Mouse (Mus musculus): ENCODE measurements around the gene Btbd2. TPM values are rescaled to one million over a fixed set of nuclear protein-coding genes. Genes with fewer than 3 reads are reported as not detected.
"Not testable (repeated sequence)": the region's sequence is repeated elsewhere in the genome, so short reads cannot be mapped to it uniquely, and the experiment has no call there.

The Btbd2 gene
- polyA plus RNA-seq, 2 experiments from 2014 or later, result 7.2 to 7.3 TPM

DNA sequence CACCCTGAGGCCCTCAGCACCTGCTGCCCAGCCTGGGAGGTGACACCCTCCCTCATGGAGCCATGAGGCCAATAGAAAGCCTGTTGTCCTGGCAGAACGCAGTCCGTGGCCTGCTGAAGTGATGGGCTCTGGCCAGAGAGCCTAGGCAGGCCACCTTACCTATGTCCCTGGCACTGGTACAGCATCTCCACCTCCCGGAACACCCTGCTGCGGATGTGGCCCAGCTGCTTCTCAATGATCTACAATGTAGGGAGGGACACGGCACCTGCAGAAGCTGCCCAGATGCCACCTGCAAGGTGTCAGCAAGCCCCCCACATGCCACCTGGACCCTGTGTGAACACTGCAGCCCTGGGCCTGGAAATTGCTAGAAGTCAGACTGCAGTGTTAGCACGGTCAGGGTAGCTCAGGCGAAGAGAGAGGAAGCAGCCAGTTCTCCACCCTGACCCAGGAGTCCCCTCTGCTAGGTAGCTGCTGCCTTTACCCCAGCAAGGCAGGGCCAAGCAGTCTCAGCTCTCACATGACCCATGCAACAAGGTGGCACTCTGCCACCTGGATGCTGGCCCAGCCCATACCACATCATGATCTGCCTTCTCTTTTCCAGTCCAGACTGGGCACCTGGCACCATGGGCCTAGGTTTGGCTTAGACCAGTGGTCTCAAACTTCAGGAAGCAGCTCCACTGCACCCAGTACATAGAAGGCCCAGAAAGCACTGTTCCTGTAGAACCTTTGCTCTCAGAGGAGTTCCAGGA lies 13.0 kb upstream of the Btbd2 start:
- ATAC-seq, result no peak

DNA sequence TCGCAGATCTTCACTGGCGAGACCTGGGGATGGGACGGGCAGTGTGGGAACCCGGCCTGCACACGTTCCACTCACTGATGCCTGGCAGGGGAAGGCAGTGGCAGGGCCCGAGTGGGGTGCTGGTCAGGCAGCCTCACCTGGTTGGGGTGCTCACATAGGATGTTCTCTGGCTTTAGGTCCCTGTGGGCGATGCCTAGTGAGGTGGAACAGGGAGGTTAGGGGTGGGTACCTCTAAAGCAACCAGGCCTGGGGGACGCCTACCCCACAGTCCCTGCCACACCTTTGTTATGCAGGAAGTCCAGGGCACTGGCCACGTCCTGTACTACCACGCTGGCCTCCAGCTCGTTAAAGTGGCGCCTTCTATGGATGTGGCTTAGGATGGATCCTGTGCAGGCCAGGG lies 12.1 kb upstream of the Btbd2 start:
- no peak for ATAC-seq

DNA sequence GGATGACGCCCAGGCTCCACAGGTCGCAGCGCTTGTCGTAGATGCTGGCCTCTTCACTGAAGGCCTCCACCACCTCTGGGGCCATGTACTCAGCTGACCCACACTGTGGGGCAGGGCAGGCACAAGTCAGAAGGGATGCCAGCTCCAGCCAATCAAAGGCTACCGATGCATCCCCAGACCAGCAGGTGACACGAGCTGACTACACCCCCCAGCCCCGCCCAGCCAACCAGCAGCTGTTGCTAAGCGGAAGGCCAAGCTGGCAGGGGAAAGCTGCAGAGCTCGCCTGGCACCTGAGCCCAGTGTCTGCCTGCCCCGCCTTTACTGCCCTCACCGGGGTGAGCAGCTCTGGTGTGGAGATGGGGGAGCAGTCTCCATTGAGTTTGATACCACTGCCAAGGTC lies 11.7 kb upstream of the Btbd2 start:
- ATAC-seq, result no peak

DNA sequence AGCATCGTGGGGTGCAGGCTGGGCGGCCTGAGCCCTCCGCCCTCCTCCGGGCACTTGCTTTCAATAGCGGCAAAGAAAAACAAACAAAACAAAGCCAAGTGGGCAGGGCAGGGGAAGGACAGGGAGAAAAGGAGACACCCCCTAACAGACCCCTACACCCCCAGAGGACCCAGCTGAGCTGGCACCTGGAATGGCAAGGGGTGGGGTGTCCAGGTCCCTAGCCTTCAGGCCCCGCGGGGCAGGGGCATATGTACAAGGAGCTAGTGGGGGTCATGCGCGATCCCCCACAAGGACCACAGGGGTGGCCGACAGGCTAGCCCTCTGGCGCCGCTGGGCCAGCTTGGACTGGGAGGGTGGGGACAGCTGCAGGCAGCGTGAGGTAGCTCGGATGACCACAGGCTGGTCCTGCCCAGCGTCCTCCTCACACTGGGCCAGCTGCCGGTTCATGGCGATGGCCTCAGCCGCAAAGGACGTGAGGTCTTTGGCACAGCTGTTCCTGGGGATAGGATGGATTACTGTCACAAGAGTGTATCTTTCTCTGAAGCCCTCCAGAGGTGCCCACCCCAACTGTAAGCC lies 10.1 kb upstream of the Btbd2 start:
- ATAC-seq, result no peak

DNA sequence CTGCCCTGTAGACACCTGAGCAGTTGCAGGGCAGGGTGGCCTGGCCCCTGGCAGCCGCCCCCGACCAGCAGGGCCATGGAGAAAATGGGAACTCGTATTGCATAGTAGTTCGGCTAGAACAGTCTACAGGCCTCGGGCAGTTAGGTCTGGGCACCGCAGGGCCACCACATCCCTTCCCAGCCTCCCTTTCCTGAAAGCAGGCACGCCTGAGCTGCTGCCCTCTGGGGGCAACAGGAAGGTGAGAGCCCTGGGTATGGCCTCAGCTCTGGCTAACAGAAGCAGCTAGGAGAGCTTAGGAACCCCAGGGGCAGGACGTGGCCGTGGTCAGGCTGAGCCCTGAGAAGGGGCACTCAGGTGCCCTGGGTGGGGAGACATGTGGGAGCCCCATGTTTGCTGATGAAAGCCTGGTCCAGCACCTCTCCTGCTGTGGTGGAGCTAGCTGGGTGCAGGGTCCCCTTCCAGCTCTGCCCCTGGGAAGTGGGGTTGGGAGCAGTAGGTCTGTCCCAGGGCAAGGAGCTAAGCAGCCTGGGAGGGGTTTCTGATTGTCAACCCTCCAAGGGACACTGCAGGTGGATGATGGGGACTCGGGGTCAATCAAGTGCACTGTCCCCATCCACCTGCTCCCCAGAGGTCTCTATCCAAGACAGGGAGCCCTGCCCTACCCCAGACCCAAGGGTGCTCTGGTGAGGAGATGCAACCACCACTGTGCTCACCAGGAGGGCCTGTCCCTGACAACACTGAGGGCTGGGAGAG lies 9.3 kb upstream of the Btbd2 start:
- ATAC-seq, result no peak

DNA sequence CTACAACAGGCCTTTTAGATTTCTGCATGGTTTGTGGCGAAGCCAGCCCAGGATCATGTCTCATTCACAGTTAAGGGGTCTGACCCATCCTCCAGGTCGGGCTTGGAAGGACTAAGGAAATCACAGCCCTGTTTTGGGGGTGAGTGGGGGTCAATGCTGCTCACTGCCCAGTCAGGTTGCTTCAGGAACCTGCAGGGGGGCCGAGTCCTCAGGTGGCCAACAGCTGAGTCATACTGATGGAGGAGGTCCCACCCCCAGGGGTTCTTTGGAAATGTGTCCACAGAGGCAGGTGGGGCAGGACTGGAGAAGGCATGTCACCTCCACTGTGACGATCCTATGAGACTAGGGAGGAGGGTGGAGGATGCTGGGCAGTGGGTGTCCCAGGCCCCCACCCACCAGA lies 8.6 kb upstream of the Btbd2 start:
- ATAC-seq, result no peak

DNA sequence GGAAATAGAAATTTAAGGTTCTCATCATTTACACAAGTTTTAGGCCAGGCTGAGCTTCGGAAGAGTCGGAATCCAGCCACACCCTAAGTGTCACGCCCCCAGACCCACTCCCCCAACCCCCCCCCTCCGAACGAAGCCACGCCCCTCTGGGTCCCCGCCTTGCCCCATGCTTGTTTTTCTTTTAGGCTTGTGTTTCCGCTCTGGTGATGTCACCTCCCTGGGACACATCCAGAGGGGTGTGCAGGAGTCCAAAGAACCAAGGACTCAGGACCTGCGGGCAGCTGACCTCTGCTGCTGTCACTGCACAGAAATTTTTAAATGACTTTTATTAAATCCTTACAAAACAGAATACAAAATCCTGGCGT lies 8.1 kb upstream of the Btbd2 start:
- ATAC-seq, result peak; percentile 47

DNA sequence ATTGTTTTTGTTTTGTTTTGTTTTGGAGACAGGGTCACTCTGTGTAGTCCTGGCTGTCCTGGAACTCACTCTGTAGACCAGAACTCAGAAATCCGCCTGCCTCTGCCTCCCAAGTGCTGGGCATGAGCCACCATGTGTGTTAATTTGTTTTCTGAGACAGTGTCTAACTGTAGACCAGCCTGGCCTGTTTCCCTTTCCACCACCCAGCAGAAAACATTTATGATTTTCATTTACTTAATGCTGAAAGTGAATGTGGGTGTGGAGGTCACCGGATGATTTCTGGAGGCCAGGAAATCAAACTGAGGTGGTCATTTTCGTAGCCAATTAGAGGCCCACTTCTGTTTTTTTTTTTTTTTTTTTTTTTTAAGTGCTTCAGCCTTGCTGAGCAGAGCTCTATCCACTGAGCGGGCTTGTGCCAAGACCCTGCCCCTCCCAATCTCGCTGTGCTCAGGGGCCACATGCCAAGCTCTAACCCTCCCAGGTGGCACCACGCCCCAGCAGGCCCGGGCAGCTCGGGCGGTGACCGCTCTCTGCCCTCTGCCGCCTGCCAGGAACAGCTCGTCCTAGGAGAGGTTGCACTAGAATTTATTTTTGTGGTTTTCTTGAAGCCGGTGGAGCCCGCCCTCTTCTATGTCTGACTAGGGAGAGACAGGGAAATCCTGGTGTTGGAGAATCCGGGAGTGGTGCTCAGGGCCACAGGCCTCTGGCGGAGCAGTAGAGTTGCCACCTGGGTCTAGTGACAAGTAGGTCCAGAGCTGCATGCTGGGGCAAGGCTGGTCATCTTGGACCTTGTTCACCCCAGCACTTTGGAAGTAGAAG lies 7.5 kb upstream of the Btbd2 start:
- ATAC-seq, result peak; percentile 40

DNA sequence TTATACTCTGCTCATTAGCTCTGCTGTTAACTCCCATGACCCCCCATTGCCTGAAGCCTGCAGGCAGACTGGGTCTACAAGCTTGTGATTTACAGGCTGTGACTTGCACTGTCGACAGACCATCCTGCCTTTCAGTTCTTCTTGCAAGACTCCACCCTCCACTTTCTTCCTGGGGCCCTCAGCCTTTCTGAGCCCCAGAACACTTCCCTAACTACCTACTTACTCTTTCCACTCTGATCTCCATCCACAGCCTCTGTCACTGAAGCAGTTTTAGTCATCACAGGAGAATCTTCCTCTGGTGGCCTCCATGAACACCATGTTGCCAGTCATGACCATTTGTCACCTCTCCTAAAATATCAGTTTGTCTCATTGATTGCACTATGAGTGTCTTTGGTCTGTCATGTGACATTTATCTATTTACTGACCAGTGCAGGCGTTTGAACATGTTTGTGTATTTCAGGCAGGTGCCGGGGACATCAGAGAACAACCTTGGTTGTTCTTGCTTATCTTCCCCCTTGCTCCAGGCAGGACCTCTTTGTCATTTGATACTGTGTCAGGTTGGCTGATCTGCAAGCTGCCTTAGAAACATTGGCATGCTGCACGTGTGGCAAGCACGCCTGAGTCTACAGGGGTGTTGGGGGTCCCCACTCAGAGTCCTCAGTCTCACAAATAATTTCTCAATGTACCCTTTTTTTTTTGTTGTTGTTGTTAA lies 6.8 kb upstream of the Btbd2 start:
- ATAC-seq, result no peak

DNA sequence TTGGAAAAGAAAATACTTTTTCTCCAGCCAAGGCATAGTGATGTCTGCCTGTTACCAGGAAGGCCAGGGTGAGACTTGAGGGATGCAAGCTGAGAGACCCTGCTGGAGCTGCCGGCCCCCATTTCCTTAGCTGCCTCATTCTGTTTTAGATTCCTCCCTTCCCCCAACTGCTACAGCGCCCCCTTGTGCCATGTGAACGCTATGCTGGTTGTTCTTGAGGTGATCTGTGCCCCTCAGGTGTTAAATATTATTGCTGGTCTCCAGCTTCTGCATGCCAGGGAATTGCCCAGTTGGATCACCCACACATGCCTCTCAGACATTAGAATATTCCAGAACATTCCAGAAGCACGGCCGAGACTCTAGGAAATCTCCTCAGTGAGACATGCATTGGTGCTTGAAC lies 4.3 kb upstream of the Btbd2 start:
- no peak for ATAC-seq

DNA sequence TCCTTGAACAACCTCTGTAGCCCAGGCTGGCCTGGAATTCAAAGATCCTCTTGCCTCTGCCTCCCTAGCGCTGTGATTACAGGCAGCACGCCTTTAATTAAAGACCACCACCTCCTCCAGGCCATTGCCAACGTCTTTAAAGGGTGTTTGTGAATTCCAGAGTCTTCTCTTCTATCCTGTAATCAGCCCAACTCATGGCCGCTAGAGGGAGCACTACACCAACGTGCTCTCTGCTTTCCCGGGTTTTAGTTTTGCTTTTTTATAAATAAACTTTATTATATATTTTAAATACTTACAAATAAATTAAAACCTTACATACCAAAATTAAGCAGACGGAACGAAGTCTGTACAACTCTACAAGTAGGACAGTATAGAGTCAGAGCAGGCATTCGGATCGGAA lies 2.3 kb upstream of the Btbd2 start:
- peak; percentile 28 for ATAC-seq

DNA sequence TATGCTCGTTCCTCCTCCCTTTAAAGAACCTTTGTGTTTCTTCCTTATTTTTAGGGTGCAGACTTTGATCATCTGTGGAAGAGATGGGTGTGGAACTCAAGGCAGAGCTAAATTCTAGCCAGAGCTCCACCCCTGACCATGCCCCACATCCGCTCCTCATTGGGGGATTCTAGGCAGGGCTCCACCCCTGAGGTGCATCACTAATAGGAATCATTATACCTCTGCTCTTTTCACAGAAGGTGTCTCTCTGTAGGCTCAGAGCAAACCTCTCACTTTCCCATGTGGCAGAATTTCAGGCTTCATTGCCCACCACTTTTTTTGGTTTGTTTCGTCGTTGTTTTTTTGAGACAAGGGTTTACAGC lies 2.0 kb upstream of the Btbd2 start:
- peak; percentile 68 for ATAC-seq

DNA sequence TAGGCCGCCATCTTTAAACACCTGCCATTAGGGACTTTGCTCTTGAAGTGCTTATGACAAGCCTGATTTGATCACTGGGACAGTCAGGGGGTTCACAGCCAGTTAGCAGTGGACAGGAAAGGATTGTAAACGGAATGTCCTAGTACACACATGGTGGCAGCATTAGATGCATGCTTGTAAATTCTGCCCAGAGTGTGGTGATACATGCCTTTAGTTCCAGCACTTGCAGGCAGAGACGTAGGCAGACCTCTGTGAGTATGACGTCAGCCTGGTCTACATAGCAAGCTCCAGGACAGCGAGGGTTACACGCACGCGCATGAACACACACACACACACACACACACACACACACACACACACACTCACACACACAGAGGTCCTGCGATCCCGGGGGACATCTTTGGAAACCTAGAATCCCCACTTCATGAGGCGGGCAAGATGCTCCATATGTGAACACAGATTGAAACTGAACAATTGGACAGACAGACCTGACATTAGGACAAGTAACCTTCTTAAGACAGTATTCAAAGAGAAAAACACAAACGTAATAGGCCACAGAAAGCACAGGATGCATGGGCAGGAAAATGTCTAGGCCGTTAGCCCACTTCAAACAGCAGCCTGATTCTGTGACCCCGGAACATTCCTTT lies 1.4 kb upstream of the Btbd2 start:
- ATAC-seq, result peak; percentile 34

DNA sequence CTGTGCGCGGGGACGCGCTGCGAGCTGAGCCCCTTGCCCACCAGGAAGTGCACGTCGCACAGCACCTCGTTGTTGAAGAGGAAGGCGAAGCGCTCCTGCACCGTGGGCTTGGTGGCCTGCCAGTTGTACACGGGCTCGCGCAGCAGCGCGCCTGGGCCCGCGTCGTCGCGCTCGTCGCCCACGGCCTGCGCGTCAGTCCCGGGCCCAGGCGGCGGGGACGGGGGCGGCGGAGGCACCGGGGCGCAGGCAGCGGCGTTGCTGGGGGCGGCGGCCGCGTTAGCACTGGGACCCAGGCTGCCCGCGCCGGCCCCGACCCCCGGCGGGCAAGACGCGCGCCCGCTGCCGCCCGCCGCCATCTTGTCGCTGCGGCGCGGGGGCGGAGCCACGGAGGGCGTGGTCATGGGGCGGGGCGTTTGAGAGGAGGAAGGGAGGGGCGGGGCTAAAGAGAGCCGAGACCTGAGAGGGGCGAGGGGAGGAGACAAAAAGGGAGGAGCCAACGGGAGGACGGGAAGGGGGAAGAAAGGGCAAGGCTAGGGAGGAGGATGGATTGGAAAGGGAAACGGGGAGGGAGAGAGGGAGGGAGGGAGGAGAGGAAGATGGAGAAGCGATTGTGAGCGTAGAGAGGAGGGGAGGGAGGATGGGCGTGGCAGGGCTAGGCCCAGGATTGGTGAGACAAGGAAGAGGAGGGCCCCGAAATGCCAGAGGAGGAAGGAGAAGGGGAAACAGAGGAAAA lies 575 bp downstream of the Btbd2 start:
- ATAC-seq, result peak; percentile 59

DNA sequence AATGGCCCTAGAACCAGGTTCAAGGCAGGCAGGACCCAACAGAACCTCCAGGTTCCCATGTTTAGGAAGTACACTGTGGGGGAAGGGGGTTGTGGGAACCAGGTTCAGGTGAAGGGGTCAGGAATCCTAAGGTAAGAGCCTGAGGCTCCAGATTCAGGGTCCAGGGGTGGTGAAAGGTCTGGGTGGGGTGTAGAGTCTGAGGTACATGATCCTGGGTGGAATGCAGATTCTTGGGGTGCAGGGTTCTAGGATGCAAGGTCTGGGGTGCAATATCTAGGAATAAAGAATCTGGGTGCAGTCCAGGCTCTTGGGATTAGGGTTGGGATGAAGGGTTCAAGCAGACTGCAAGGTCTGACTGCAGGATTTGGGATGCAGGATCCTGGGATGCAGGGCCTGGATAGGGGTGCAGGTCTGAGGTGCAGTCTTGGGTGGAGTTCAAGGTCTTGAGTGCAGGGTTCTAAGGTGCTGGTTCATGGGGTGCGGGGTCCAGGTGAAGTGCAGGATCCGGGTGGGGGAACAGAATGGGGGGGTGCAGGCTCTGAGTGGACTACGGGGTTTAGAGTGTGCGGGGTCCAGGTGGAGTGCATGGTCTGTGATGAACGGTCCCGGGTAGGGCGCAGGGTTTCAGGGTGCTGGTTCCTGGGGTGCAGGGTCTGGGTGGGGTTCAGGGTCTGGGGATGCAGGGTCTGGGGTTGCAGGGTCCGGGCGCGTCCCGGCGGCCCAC lies 1.3 kb downstream of the Btbd2 start:
- ATAC-seq, result no peak

DNA sequence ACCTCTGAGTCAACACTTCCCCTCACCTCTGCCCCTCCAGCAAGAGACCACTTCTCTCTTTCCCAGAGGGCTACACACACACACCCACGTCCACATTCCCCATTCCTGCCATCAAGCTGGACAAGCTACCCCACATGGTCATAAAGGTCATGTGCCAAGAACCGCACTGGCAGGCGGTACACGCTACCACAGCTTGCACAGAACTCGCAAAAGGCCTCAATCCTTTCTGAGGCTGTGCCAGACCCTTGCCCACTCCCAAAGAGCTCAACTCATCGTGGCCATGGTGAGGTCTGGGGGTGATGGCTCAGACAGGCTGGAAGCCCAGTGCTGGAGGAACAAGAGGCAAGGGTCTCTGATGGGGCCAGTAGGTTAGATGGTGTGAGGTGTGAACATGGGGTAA lies 2.0 kb downstream of the Btbd2 start:
- no peak for ATAC-seq

DNA sequence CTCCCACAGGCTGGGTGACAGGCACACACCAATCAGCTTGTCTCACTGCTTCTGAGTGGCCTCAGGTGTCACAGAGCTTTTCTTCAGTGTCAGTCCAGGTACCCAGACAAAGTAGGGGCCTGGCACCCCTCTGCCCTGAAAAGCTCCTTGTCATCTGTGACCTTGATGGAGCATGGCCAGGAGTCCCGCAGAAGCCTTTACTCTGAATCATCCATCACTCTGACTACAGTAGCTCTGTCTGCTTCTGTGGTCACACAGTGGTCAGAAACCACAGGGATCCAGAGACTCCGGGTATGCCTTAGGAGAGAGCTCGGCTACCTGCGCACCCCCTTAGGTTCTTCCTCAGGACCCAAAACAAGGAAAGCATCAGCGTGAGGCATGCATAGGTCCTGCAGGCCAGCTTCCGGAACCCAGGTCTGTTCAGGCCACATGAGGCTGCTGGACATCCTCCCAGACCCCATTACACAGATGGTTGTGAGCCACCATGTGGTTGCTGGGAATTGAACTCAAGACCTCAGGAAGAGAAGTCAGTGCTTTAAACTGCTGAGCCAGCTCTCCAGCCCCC lies 3.6 kb downstream of the Btbd2 start:
- ATAC-seq, result no peak

DNA sequence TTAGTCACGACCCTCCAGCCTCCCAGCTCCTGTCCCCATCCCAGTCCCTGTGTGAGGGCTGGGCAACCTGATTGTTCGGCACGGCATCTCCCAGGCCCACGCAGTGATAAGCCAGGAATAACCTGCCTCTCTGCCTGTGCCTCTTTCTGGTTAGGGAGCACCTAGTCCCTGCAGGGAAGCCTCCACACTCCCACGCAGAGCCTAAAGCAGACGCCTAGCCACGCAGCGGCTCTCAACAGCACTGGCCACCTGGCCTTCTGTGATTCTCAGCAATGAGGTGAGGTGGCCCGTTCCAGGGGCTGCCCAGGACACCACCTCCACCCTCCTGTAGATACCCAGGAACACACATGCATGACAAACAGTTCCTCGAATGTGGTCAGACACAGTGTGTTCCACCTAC lies 6.5 kb downstream of the Btbd2 start:
- no peak for ATAC-seq

DNA sequence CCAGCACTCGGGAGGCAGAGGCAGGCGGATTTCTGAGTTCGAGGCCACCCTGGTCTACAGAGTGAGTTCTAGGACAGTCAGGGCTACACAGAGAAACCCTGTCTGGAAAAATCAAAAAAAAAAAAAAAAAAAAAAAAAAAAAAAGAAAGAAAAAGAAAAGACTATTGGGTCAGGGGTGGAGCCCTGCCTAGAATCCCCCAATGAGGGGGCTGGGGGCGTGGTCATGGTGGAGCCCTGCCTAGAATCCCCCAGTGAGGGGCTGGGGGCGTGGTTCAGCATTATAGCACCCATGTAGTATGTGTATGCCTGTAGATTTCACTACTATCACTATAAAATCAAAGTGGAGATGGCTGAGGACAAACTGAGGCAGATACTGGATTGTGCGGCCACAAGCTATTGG lies 7.0 kb downstream of the Btbd2 start:
- not testable (repeated sequence) for ATAC-seq

DNA sequence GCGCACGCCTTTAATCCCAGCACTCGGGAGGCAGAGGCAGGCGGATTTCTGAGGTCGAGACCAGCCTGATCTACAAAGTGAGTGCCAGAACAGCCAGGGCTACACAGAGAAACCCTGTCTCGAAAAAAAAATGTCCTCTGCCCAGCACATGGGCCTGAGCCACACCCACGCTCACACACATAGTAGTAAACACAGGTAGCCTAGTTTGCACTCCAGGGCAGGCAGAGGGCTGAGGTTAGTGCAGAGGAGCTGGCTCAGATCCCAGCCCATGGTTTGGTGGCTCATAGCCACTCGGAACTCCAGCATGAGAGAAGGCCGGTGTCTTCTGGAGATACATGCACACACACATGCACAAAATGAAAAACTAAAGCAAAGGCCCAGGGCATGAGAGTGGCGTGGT lies 9.9 kb downstream of the Btbd2 start:
- no peak for ATAC-seq
